Mouse (Mus musculus) G1E (cell line): ENCODE measurements around the gene Tmem123. TPM values are rescaled to one million over a fixed set of nuclear protein-coding genes. Genes with fewer than 3 reads are reported as not detected.

ENCODE experiments used
- ATAC-seq: 2 replicates; pipeline ENCODE4 v1.8.0; 2016; ENCODE audit warnings: mild to moderate bottlenecking; ENCODE audit not compliant: insufficient number of reproducible peaks, poor library complexity, low FRiP score, severe bottlenecking; ENCODE audit errors: extremely low read depth
- DNase-seq: peaks from one replicate; pipeline ENCODE4 v3.0.0; 2012; ENCODE audit warnings: low spot score
- H3K27me3 ChIP-seq: 2 replicates; pipeline ENCODE4 v1.6.1; 2012; ENCODE audit warnings: mild to moderate bottlenecking, low read length, inconsistent platforms; ENCODE audit not compliant: insufficient read depth
- H3K36me3 ChIP-seq: replicated peaks from 2 replicates; pipeline ENCODE3; 2012; ENCODE audit warnings: mild to moderate bottlenecking, inconsistent platforms
- H3K4me1 ChIP-seq: 2 replicates; pipeline ENCODE4 v1.6.1; 2012; ENCODE audit warnings: low read depth, low read length, inconsistent platforms, mixed read lengths; ENCODE audit not compliant: insufficient read depth
- H3K4me3 ChIP-seq: 2 replicates; pipeline ENCODE4 v1.5.1; 2012; ENCODE audit warnings: low read depth, mild to moderate bottlenecking, inconsistent platforms, low read length, moderate library complexity, mixed read lengths
- H3K9me3 ChIP-seq: replicated peaks from 2 replicates; pipeline ENCODE4 v1.6.1; 2012; ENCODE audit warnings: inconsistent platforms
- CTCF ChIP-seq: IDR thresholded peaks from 2 replicates; pipeline ENCODE4 v1.5.1; 2012; ENCODE audit warnings: low read depth, low read length, inconsistent platforms, mixed read lengths
- GATA1 ChIP-seq: IDR thresholded peaks from 2 replicates; pipeline ENCODE4 v1.6.1; 2012; ENCODE audit warnings: borderline replicate concordance, low read length, inconsistent platforms, mixed read lengths
- GATA2 ChIP-seq: IDR thresholded peaks from 2 replicates; pipeline ENCODE4 v1.6.1; 2012; ENCODE audit warnings: low read depth, low read length, inconsistent platforms, borderline replicate concordance
- POLR2AphosphoS5 ChIP-seq: IDR thresholded peaks from 2 replicates; pipeline ENCODE4 v1.6.1; 2012; ENCODE audit warnings: low read depth, low read length, inconsistent platforms; ENCODE audit not compliant: insufficient replicate concordance
- TAL1 ChIP-seq: conservative IDR thresholded peaks from 2 replicates; pipeline ENCODE4 v1.6.1; 2012; ENCODE audit warnings: low read depth, low read length, inconsistent platforms, mixed read lengths
- polyA plus RNA-seq: library from polyadenylated mRNA; stranded (reverse); fragments of >175 nt; gene quantifications from 2 replicates; pipeline ENCODE4 v1.2.3, GENCODE M21; 2012
- total RNA-seq, 2 experiments: library from RNA; stranded (forward) in 1 of 2; stranded (reverse) in 1 of 2; fragments of 200-1000 nt in 1 of 2; fragments of >200 nt in 1 of 2; fragmentation: Nextera tagmentation in 1 of 2; gene quantifications; 2 replicates each; pipeline ENCODE4 v1.2.3; 2014 to 2017

Gene Tmem123
- total and polyA plus RNA-seq, 3 experiments = 35.3 to 137 (median 118) TPM

- no peak for TF ChIP-seq POLR2AphosphoS5
- TF ChIP-seq TAL1 = peak; percentile 37
- peak; percentile 58 for DNase-seq
- ATAC-seq = peak; percentile 82
- H3K27me3 ChIP-seq = no peaks in the 10 kb centered on the region
- H3K4me1 ChIP-seq = peaks cover 71% of the 10 kb centered on the region
- no peaks in the 10 kb centered on the region for H3K9me3 ChIP-seq
- peaks cover 38% of the 10 kb centered on the region for H3K36me3 ChIP-seq
- peak overlapping the region; percentile 47; the same call in 1 of the 2 replicates for H3K4me3 ChIP-seq
These were observed 66.0 kb downstream of the Tmem123 start for GRCm38 (mm10) chr9:7829531-7830528.

GRCm38 (mm10) chr9:7833421-7833820 is 69.6 kb downstream of the Tmem123 start:
- H3K36me3 ChIP-seq = peaks cover 19% of the 10 kb centered on the region
- H3K27me3 ChIP-seq = no peaks in the 10 kb centered on the region
- peaks cover 50% of the 10 kb centered on the region for H3K4me1 ChIP-seq
- no peaks in the 10 kb centered on the region for H3K9me3 ChIP-seq
- peak overlapping the region; percentile 5; the same call in 1 of the 2 replicates for H3K4me3 ChIP-seq
- ATAC-seq (no peak), DNase-seq (no peak)
- TF ChIP-seq TAL1 (no peak), CTCF (no peak), POLR2AphosphoS5 (no peak), GATA2 (no peak), GATA1 (no peak)

GRCm38 (mm10) chr9:7835302-7835701 is 71.5 kb downstream of the Tmem123 start:
- no peak overlapping the region for H3K4me3 ChIP-seq
- peaks cover 18% of the 10 kb centered on the region for H3K36me3 ChIP-seq
- ATAC-seq = no peak
- TF ChIP-seq POLR2AphosphoS5 (no peak), TAL1 (no peak), GATA2 (no peak), GATA1 (no peak), CTCF (no peak)
- no peaks in the 10 kb centered on the region for H3K27me3 ChIP-seq
- no peaks in the 10 kb centered on the region for H3K9me3 ChIP-seq
- no peak for DNase-seq
- peaks cover 34% of the 10 kb centered on the region for H3K4me1 ChIP-seq

- peak; percentile 29 for ATAC-seq
- peak overlapping the region; percentile 73 for H3K4me3 ChIP-seq
- no peaks in the 10 kb centered on the region for H3K9me3 ChIP-seq
- no peaks in the 10 kb centered on the region for H3K27me3 ChIP-seq
- peak; percentile 40 for DNase-seq
- H3K4me1 ChIP-seq = peaks cover 30% of the 10 kb centered on the region
- TF ChIP-seq TAL1 (no peak), CTCF (no peak), GATA1 (no peak), GATA2 (no peak), POLR2AphosphoS5 (no peak)
- H3K36me3 ChIP-seq = peaks cover 18% of the 10 kb centered on the region
These were observed 72.5 kb downstream of the Tmem123 start for GRCm38 (mm10) chr9:7836331-7836730.

GRCm38 (mm10) chr9:7836905-7837805 is 73.3 kb downstream of the Tmem123 start, which contains the start of gene Birc2:
Gene Birc2 (minus strand): TSS chr9:7837064.
- H3K36me3 ChIP-seq = peaks cover 17% of the 10 kb centered on the region
- no peaks in the 10 kb centered on the region for H3K9me3 ChIP-seq
- peak within 1 kb of the TSS; percentile 73 for H3K4me3 ChIP-seq
- ATAC-seq = peak; percentile 87
- TF ChIP-seq CTCF (no peak), GATA1 (no peak), TAL1 (no peak), GATA2 (no peak), POLR2AphosphoS5 (no peak)
- DNase-seq = peak; percentile 80
- H3K27me3 ChIP-seq = no peaks in the 10 kb centered on the region
- peaks cover 25% of the 10 kb centered on the region for H3K4me1 ChIP-seq
